Mouse (Mus musculus) midbrain, embryonic 14.5 days (tissue): Measurements from ENCODE around the gene Ccdc177. TPM values are rescaled to one million over a fixed set of nuclear protein-coding genes. Genes with fewer than 3 reads are reported as not detected.
"Not testable (repeated sequence)": the region's sequence is repeated elsewhere in the genome, so short reads cannot be mapped to it uniquely, and the experiment has no call there.

ENCODE experiments used
- ATAC-seq: fragments of 200-750 bp; cut with Nextera tagmentation; 2 replicates; pipeline ENCODE4 v1.8.0; 2017; ENCODE audit warnings: moderate number of reproducible peaks, moderate library complexity; ENCODE audit not compliant: low FRiP score, low TSS enrichment
- DNase-seq: peaks from one replicate; pipeline ENCODE4 v3.0.0-alpha.2; 2015
- H3K27ac ChIP-seq: fragments of 300-500 bp; sonication (generic); replicated peaks from 2 replicates; pipeline ENCODE4 v1.5.1; 2014; ENCODE audit warnings: mild to moderate bottlenecking, low read depth, low read length, moderate library complexity
- H3K27me3 ChIP-seq: fragments of 300-500 bp; sonication (generic); 2 replicates; pipeline ENCODE4 v1.6.1; 2014; ENCODE audit warnings: low read length, control low read depth, mixed read lengths; ENCODE audit not compliant: control insufficient read depth, insufficient read depth
- H3K36me3 ChIP-seq: fragments of 300-500 bp; sonication (generic); 2 replicates; pipeline ENCODE4 v1.6.1; 2014; ENCODE audit warnings: low read length, control low read depth; ENCODE audit not compliant: control insufficient read depth, insufficient read depth
- H3K4me1 ChIP-seq: fragments of 300-500 bp; sonication (generic); 2 replicates; pipeline ENCODE4 v1.6.1; 2014; ENCODE audit warnings: mild to moderate bottlenecking, antibody characterized with exemption, low read length, control low read depth; ENCODE audit not compliant: control insufficient read depth, insufficient read depth
- H3K4me2 ChIP-seq: fragments of 300-500 bp; sonication (generic); 2 replicates; pipeline ENCODE4 v1.6.1; 2014; ENCODE audit warnings: mild to moderate bottlenecking, low read length, moderate library complexity
- H3K4me3 ChIP-seq: fragments of 300-500 bp; sonication (generic); replicated peaks from 2 replicates; pipeline ENCODE4 v1.5.1; 2014; ENCODE audit warnings: low read depth, low read length
- H3K9ac ChIP-seq: fragments of 300-500 bp; sonication (generic); replicated peaks from 2 replicates; pipeline ENCODE4 v1.6.1; 2014; ENCODE audit warnings: mild to moderate bottlenecking, low read length, moderate library complexity
- H3K9me3 ChIP-seq: fragments of 300-500 bp; sonication (generic); 2 replicates; pipeline ENCODE4 v1.6.1; 2016; ENCODE audit warnings: low read length, control low read depth, mixed read lengths; ENCODE audit not compliant: control insufficient read depth
- WGBS: fragments of 180-500 bp; shearing (Covaris S2); extraction: QIAGEN DNeasy Blood & Tissue Kit; methylation state at CpG from one replicate; pipeline ENCODE4 v1.1.7; 2014; 5-methylcytosine and 5-hydroxymethylcytosine counted together
- polyA plus RNA-seq: library from polyadenylated mRNA; unstranded; fragments of >200 nt; fragmentation: Nextera tagmentation; extraction: Ambion mirVana; gene quantifications from 2 replicates; pipeline ENCODE4 v1.2.1, GENCODE M21; 2014

Gene Ccdc177
- polyA plus RNA-seq, 1 experiment from 2014 or later, result 8.8 TPM

GRCm38 (mm10) chr12:80789276-80789675 lies 28.8 kb upstream of the Ccdc177 start:
- not testable (repeated sequence) for H3K9me3 ChIP-seq, H3K4me3 ChIP-seq, H3K4me2 ChIP-seq, DNase-seq, ATAC-seq, H3K36me3 ChIP-seq, H3K9ac ChIP-seq, H3K27me3 ChIP-seq, H3K27ac ChIP-seq
- peaks cover 15% of the 10 kb centered on the region for H3K4me1 ChIP-seq
- WGBS, result 78% methylated on average over 4 of the region's 4 CpGs

GRCm38 (mm10) chr12:80788188-80788587 lies 27.7 kb upstream of the Ccdc177 start:
- H3K27me3 ChIP-seq, result no peaks in the 10 kb centered on the region
- no peak overlapping the region for H3K9ac ChIP-seq
- no peaks in the 10 kb centered on the region for H3K36me3 ChIP-seq
- no peak overlapping the region for H3K27ac ChIP-seq
- no peak for ATAC-seq
- no peak for DNase-seq
- H3K4me2 ChIP-seq, result no peak overlapping the region
- 83% methylated on average over 3 of the region's 3 CpGs for WGBS
- no peaks in the 10 kb centered on the region for H3K9me3 ChIP-seq
- H3K4me3 ChIP-seq, result no peak overlapping the region
- peaks cover 15% of the 10 kb centered on the region for H3K4me1 ChIP-seq

GRCm38 (mm10) chr12:80787604-80788003 lies 27.1 kb upstream of the Ccdc177 start:
- H3K36me3 ChIP-seq, result no peaks in the 10 kb centered on the region
- WGBS, result 55% methylated on average over 11 of the region's 11 CpGs
- DNase-seq (no peak), ATAC-seq (no peak)
- H3K27me3 ChIP-seq, result no peaks in the 10 kb centered on the region
- no peak overlapping the region for H3K4me2 ChIP-seq
- no peak overlapping the region for H3K9ac ChIP-seq
- no peaks in the 10 kb centered on the region for H3K9me3 ChIP-seq
- H3K4me1 ChIP-seq, result peaks cover 15% of the 10 kb centered on the region
- no peak overlapping the region for H3K4me3 ChIP-seq
- no peak overlapping the region for H3K27ac ChIP-seq

DNA sequence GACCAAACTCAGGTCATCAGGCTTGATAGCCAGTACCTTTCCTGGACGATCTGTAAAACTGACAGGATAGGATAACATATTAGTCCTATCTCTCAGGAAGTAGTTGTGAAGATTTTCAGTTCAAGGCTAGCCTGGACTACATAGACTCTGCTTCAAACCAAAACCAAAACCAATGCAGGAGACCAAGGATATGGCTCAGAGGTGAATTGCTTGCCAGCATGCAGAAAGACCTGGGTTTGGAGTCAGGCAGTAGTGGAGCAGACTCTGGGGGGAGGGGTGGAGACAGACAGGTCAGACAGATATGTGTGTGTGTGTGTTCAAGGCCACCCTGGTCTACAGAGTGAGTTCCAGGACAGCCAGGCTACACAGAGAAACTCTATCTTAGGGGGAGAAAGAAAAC lies 26.1 kb upstream of the Ccdc177 start:
- no peak overlapping the region for H3K9ac ChIP-seq
- no peaks in the 10 kb centered on the region for H3K36me3 ChIP-seq
- DNase-seq (no peak), ATAC-seq (no peak)
- no peaks in the 10 kb centered on the region for H3K27me3 ChIP-seq
- WGBS, result 80% methylated on average over 1 of the region's 1 CpGs
- no peak overlapping the region for H3K27ac ChIP-seq
- no peak overlapping the region for H3K4me3 ChIP-seq
- H3K4me1 ChIP-seq, result peaks cover 8% of the 10 kb centered on the region
- no peaks in the 10 kb centered on the region for H3K9me3 ChIP-seq
- no peak overlapping the region for H3K4me2 ChIP-seq

GRCm38 (mm10) chr12:80785597-80785996 lies 25.1 kb upstream of the Ccdc177 start:
- no peak overlapping the region for H3K4me2 ChIP-seq
- 91% methylated on average over 4 of the region's 4 CpGs for WGBS
- no peak for ATAC-seq

DNA sequence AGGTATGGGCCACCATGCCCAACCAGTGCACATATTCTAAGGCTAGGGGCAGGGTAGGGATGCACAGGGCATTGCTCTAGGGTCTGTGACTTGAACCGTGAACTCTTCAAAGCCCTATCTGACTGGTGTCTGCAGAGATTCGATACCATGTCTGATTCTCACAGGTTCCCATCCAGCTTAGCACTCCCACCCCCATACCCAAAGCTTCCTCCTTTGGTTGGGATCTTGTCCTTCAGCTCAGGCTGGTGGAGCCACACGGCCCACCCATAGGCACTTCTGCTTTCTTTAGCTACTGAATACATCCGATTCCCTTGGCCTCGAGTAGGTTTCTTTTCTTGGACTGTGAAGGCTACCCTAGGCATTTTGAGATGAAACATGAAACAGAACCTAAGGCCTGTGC lies 24.5 kb upstream of the Ccdc177 start:
- 85% methylated on average over 5 of the region's 5 CpGs for WGBS
- Histone ChIP-seq H3K27ac (no peak overlapping the region), H3K4me1 (peaks cover 3% of the 10 kb centered on the region; the same call in 1 of the 2 replicates), H3K9me3 (no peaks in the 10 kb centered on the region), H3K4me2 (no peak overlapping the region), H3K27me3 (no peaks in the 10 kb centered on the region), H3K36me3 (no peaks in the 10 kb centered on the region), H3K4me3 (no peak overlapping the region), H3K9ac (no peak overlapping the region)
- DNase-seq (no peak), ATAC-seq (no peak)

More at GRCm38 (mm10) chr12:80785597-80785996, 25.1 kb upstream of the Ccdc177 start:
- Histone ChIP-seq H3K9me3 (no peaks in the 10 kb centered on the region), H3K36me3 (no peaks in the 10 kb centered on the region), H3K9ac (no peak overlapping the region), H3K4me1 (peaks cover 3% of the 10 kb centered on the region; the same call in 1 of the 2 replicates), H3K27me3 (no peaks in the 10 kb centered on the region), H3K27ac (no peak overlapping the region), H3K4me3 (no peak overlapping the region)
- DNase-seq, result no peak

GRCm38 (mm10) chr12:80783889-80784288 lies 23.4 kb upstream of the Ccdc177 start:
- no peak overlapping the region for H3K27ac ChIP-seq
- H3K36me3 ChIP-seq, result no peaks in the 10 kb centered on the region
- no peak overlapping the region for H3K4me2 ChIP-seq
- no peaks in the 10 kb centered on the region for H3K27me3 ChIP-seq
- no peak overlapping the region for H3K9ac ChIP-seq
- ATAC-seq, result no peak; the same call in 1 of the 2 replicates
- H3K4me1 ChIP-seq, result no peaks in the 10 kb centered on the region
- H3K9me3 ChIP-seq, result no peaks in the 10 kb centered on the region
- DNase-seq, result no peak
- WGBS, result 75% methylated on average over 1 of the region's 1 CpGs
- no peak overlapping the region for H3K4me3 ChIP-seq

DNA sequence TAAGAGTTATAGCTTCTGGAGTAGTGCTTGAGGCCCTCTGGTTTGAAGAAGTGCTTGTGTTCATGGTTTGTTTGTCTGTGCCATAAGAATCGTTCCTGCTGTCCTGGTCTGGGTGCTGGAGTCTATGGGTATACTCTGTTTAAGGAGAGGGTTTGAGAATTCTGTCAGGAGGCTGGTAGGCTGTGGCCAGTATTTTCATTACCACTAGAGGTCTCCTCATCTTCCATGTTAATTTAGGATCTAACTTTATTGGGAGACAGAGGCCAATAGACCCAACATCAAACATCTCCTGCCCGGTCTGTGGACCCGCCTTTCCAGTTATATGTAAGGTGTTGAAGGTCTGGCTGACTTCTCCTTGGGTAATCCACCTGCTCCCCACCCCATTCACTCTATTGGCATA lies 22.4 kb upstream of the Ccdc177 start:
- DNase-seq (peak; percentile 20), ATAC-seq (no peak)
- Histone ChIP-seq H3K9me3 (no peaks in the 10 kb centered on the region), H3K27me3 (no peaks in the 10 kb centered on the region), H3K9ac (no peak overlapping the region), H3K4me1 (no peaks in the 10 kb centered on the region), H3K4me2 (no peak overlapping the region), H3K4me3 (no peak overlapping the region), H3K27ac (no peak overlapping the region), H3K36me3 (no peaks in the 10 kb centered on the region)
- 54% methylated on average over 3 of the region's 3 CpGs for WGBS

GRCm38 (mm10) chr12:80782190-80782589 lies 21.7 kb upstream of the Ccdc177 start:
- no peak for DNase-seq
- WGBS, result 87% methylated on average over 3 of the region's 3 CpGs
- ATAC-seq, result no peak
- Histone ChIP-seq H3K4me3 (no peak overlapping the region), H3K27ac (no peak overlapping the region), H3K4me2 (no peak overlapping the region), H3K27me3 (no peaks in the 10 kb centered on the region), H3K9ac (no peak overlapping the region), H3K9me3 (no peaks in the 10 kb centered on the region), H3K4me1 (no peaks in the 10 kb centered on the region), H3K36me3 (no peaks in the 10 kb centered on the region)
